Mouse (Mus musculus): ENCODE data around the gene Igf2bp2.

- TF ChIP-seq CTCF (conservative IDR thresholded peaks at IDR 0.05 in 1 of 2, IDR thresholded peaks at IDR 0.05 in 1 of 2; ENCODE audit: low read depth in 2 of 2, low read length in 2 of 2), result no peak
- no peak for TF ChIP-seq JUND (conservative IDR thresholded peaks at IDR 0.05; ENCODE audit: low read depth, low read length)
- no peak for TF ChIP-seq RCOR1 (conservative IDR thresholded peaks at IDR 0.05; ENCODE audit: low read depth, low read length)
- no peak for TF ChIP-seq MYC (IDR thresholded peaks at IDR 0.05; ENCODE audit: low read depth, low read length)
- no peak for TF ChIP-seq EP300 (IDR thresholded peaks at IDR 0.05; ENCODE audit: low read length)
- TF ChIP-seq ZMIZ1 (IDR thresholded peaks at IDR 0.05; ENCODE audit: low read depth, low read length), result no peak
- no peak for TF ChIP-seq POLR2A (IDR thresholded peaks at IDR 0.05; ENCODE audit: low read depth, low read length)
- TF ChIP-seq RAD21 (IDR thresholded peaks at IDR 0.05; ENCODE audit: low read depth, low read length), result no peak
- no peak for TF ChIP-seq ZNF384 (IDR thresholded peaks at IDR 0.05; ENCODE audit: low read depth, low read length)
- TF ChIP-seq ZC3H11A (IDR thresholded peaks at IDR 0.05; ENCODE audit: low read depth, low read length), result no peak
Observed at GRCm38 (mm10) chr16:22163456-22163851, 355 bp upstream of the Igf2bp2 start.

All from CH12.LX (cell line).